Mouse (Mus musculus): Measurements from ENCODE around the gene Dnajb5.
"Not testable (repeated sequence)": the region's sequence is repeated elsewhere in the genome, so short reads cannot be mapped to it uniquely, and the experiment has no call there.

Dnajb5 gene

DNA sequence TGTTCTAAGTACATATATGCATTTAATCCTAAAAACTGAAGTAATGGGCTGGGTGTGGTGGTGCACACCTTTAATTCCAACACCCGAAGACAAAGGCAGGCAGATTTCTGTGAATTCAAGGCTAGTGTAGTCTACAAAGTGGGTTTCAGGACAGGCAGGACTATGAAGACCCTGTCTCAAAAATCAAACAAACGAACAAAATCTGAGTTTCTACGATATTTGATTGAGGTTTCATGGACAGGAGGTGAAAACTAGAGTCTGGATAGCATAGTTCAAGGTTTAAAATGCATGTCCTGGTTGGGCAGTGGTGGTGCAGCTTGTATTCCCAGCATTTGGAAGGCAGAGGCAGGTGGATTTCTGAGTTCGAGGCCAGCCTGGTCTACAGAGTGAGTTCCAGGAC, 19.7 kb downstream of the Dnajb5 start, which contains the start of gene 1700022I11Rik:
1700022I11Rik (plus strand) TSS at position 301 of the 400 bp plus-strand sequence.
- no peak for DNase-seq (ENCODE audit: low spot score)

DNA sequence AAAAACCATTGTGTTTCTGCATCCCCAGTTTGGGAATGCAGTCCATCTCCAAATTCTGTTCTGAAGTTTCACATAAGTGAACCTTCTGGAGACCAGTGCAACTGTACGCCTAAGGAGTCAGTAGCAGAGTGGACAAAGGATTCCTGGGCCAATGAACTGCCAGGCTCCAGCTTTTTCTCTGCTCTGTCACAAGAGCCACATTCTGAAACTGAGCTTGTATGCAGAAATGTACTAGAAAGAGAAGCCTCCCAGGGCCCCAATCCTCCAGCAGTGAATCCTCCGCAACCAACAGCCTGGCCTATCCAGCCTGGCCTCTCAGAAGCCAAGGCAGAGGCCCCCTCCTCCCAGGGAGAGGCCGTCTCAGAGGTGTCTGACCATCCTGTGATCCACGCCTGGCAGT, 23.3 kb downstream of the Dnajb5 start:
- no peak for DNase-seq (ENCODE audit: low spot score)

DNA sequence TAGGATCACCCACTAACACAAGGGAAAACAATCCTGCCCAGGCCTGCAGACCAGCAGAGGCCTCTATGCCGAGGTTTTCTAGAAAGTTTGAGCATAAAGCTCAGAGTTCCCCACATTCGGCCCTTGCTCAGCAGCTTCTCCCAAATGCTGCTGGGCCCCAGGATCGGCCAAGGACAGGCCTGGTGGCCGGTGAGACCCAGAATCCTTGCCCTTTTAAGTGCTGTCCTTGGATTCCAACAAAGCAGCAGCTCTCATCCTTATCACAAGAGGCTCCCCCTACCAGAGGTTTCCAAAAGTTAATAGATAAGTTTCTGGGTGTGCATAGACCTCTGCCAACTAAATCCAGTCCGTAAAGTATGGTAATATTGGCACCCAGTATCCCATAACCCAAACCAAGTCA, 24.3 kb downstream of the Dnajb5 start:
- no peak for DNase-seq (ENCODE audit: low spot score)

DNA sequence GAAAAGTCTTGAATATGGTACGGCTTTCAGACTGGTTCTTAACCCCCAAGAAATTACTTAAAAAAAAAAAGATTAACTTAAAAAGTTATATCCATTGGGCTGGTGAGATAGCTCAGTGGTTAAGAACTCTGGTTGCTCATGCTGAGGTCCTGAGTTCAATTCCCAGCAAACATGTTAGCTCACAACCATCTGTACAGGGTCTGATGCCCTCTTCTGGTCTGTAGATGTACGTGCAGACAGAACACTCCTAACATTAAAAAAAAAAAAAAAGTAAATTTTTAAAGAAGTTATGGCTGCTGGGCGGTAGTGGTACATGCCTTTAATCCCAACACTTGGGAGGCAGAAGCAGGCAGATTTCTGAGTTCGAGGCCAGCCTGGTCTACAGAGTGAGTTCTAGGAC, 28.4 kb downstream of the Dnajb5 start:
- no peak for DNase-seq (ENCODE audit: low spot score)

DNA sequence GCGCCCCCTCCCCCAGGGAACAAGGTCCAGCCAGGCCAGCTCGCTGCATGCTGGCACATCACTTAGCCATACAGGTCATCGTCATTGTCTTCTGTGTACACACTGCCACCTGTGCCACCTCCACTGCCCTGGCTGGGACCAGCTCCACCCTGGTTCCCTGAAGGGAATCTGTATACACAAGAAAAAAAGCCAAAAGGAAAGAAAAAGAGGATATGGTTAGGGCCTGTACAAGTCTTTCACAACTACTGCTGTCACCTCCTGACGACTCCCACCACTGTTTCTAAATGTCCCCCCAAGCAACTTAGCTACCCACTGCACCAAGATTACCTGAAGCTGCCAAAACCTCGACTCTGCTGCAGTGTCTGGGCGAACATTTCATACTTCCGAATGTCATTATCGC, 30.9 kb downstream of the Dnajb5 start:
- DNase-seq (ENCODE audit: low spot score): not testable (repeated sequence)

DNA sequence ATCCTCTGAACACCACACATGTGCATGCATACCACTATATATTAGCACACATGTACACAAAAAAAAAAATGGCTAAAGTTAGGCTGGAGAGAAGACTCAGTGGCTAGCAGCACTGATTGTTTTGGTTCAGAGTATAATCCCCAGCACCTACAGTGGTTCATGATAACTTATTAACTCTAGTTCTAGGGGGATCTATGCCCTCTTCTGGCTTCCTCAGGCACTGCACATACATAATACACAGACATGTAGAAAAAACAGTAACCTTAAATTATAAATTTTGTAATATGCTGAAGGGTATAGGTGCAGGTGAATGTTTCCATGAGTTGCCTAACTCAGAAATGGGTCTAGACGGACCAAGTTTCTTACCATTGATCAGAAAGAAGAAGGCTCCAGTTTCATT, 38.7 kb downstream of the Dnajb5 start:
- no peak for DNase-seq (ENCODE audit: low spot score)

DNA sequence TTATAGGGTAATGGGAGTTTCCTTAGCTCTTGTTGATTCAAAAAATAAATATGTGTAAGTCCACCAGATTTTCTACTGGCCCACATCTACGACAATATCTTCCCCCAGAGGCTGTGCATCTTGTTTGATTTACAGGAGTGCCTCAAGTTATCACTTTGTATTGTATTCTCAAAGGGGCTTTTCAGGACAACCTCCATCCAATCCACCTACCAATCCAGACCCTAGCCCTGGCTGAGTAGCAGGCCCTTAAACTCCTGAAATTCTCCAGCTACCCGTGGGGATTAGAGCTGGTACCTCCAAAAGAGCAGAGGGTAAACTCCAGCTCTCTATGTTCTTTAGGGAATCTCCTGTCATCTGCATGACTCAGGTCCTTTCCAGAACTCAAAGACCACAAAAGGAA, 48.4 kb downstream of the Dnajb5 start:
- DNase-seq (ENCODE audit: low spot score): no peak

DNA sequence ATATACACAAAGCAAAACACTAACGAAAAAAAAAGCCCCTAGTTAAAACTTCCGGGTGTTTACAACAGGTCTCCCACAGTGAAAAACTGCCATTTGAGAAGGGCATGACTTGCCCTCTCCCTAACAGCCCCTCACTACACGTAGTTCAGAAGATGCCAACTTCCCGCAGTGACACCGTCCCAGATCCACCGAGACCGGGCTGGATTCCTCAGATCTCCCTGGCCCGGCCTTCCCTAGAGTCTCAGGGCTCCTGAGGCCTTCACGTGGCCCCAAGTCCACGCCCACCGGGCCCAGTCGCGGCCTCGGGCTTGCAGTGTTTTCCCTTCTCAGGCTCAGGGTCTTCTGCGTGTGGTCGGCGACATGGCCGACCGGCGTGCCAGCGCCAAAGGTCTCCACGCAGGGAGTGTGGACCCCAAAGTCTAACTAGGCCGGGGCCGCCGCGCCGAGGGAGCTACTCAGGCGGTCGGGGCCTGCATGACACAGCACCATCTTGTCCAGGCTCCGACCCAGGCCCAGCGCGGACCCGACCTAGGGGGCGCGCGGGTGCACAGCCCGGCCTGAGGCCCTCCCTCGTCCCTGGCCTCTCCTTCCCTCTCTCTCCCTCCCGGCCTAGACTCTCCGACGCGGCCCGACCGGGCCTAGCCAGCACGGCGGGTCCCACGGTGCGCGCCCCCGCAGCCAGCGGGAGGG, 50.0 kb downstream of the Dnajb5 start:
- peak; percentile 68 for DNase-seq (ENCODE audit: low spot score)

DNA sequence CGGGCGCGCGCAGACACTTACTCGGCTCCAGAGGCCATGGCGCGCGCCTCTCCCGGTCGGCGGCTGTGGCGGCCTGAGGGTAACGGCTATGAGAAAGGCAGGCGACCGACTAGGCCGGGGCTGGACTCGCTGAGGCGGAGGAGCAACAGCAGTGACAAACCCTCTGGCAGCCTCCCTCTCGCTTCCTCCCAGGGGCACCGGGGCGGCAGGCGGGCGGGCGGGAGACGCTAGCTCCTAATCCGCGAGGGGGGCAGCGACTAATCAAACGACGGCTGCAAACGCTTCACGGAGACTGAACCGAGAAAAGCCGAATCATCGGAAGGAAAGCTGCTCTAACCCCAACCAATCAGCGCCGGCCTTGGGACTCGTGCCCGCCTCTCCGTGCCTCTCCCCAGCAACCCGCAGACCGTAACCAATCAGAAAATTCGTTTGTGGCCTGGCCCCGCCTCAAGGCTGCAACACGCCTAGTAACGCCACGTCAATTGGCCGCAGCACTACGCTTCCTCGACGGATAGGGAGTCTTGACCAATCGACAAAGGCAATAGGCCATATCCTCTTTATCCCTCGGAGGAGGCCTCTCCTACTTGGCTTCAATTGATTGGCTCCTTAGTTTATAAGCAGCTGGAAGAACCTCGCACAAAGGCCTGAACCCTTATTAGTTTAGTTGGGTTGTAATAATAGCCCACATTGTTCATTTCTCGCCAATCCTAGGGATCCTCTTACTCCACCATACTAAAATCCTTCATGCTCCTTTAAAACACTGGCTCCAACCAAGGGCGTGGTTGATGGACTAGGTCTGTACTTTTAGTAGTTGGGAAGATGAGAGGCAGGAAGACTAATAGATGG, 50.8 kb downstream of the Dnajb5 start, which contains the start of gene Vcp:
Vcp (minus strand) TSS at position 367 of the 846 bp plus-strand sequence.
- DNase-seq (ENCODE audit: low spot score): peak; percentile 99

DNA sequence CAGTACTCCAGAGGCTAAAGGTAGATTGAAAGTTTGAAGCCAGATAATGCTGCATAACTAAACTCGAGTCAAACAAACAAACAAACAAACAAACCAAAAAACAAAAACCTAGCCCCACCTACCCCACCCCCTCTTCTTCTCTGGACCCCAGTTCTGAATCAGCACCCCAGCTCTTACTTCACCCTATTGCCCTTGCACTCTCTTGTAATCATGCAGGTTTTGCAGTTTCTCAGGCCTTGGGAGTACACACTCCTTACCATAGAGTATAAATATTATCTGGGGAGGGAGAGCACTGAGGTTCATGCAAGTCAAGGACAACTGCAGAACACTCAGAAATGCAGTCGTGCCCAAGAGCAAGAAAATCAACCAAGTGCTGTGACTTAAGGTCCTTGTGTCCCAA, 51.7 kb downstream of the Dnajb5 start:
- DNase-seq (ENCODE audit: low spot score): no peak

DNA sequence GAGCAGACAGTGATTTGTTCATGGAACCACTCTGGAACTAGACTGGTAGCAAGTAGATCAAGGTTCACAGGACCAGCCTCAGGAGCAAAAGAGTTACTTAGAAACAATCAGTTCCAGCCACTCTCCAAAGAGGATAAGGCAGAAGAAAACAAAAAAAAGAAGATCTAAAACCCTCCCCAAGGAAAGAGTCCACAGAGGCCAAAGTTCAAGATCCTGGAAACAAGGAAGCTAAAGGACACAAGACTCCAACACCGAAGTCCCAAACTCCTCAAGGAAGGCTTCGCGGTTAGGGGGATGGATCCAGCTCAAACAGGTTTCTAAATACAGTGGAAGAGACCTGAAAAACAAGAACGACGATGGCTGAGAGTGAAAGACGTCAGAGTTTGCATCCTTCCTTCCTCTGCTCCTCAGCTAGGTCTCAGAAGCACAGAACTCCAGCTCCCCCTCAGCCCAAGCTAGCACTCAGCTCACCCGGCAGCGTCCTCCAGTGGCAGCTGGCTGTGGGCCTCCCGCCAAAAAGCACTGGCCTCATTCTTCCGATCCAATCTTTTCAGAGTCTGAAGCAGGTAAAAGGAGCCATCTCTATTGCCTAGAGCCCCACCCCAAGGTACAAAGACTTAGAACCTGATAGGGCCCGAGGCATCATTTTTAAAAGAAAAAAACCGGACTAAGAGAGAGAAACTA, 53.3 kb downstream of the Dnajb5 start:
- no peak for DNase-seq (ENCODE audit: low spot score)

DNA sequence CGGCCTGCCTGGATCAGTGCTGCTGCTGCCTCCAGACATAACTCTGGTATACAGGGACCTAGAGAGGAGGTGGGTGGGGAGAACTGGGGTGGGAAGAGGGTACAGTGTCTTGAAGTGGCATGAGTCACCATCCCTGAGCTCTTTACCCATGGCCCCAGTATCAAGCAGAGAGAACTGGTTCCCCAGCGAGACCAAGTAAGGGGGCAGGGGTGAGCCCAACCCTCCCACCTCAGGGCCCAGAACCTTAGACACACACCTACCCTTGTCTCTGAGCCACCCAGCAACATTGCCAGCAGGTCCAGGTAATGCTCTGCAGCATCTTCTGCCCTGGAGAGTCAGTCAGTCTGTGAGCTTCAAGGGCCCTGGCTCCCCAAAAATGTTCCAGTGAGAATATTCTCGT, 55.3 kb downstream of the Dnajb5 start:
- no peak for DNase-seq (ENCODE audit: low spot score)

DNA sequence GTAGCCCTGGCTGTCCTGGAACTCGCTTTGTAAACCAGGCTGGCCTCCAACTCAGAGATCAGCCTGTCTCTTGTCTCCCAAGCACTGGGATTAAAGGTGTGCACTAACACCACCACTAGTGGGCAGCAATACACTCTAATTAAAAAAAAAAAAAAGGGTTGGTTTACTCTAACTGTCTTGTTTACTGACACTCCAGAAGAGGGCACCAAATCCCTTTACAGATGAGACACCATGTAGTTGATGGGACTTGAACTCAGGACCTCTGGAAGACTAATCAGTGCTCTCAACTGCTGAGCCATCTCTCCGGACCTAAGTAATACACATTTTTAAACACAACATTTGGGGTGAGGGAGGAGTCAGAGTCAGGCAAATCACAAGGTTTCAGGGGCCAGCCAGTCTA, 56.2 kb downstream of the Dnajb5 start:
- peak; percentile 70 for DNase-seq (ENCODE audit: low spot score)
